In the genomic region with DNA sequence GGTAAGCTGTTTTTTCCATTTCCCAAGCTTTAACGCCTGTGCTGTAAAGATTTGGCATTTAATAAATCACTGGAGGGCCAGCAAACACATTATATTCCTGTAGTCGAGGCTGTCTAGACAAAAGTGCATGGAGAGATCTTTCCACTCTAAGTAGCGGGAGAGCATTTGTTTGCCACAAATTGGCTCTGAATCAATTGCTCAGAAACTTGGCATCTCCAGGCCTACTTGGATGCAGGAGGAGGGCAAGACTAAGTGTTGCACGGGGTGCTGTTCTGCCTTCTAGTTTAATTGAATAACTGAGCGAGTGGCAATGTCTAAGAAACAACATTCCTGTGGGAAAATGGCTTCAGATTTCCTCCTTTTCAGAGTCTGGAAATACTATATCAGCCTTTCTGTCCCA, we compare ENCODE assay signal across 12 mouse cellular contexts.
DNase-seq lines count a peak whose midpoint lies in the region.
"Had no signal": no experiment of that assay in that cellular context is flagged by ENCODE, and none has a peak within 500 bp of the region (broad histone marks: within the 10 kb centered on the region; RNA-seq: fewer than 3 reads in every experiment).

No protein-coding gene starts in this region.

- peak; percentile 75 to 84 for DNase-seq in cerebellum, postnatal 10 days
- no peak for DNase-seq in cerebellum, adult 8-10 months
- peak; percentile 9 for DNase-seq in layer of hippocampus, adult 11-12 months (ENCODE audit: low spot score)
- no peak for DNase-seq in layer of hippocampus, postnatal 25 days (ENCODE audit: extremely low spot score in 1 of 2, low spot score in 1 of 2)
- peak; percentile 79 for DNase-seq in Muller cell, postnatal 12 days (ENCODE audit: inconsistent ontology term)
- peak; percentile 7 to 53 for DNase-seq in layer of hippocampus, postnatal 14 days (ENCODE audit: low spot score in 2 of 2)
- no peak for DNase-seq in spleen, postnatal 10 days (ENCODE audit: low spot score in 2 of 2)
- no peak for DNase-seq in ovary, postnatal 36 days (ENCODE audit: low spot score)
- DNase-seq: adrenal gland, postnatal 25 days; embryo, embryonic 11 days; gastrocnemius, postnatal 25 days; spleen, adult 18-20 months had no signal

Comparison
In these comparisons a context has a peak if more than half of its experiments do, and no peak if none do; other contexts are left out.
1. DNase-seq: peak in cerebellum, postnatal 10 days (2 of 2), layer of hippocampus, adult 11-12 months (single experiment), Muller cell, postnatal 12 days (single experiment) and layer of hippocampus, postnatal 14 days (2 of 2); none in cerebellum, adult 8-10 months (single experiment), layer of hippocampus, postnatal 25 days (0 of 2), spleen, postnatal 10 days (0 of 2) and ovary, postnatal 36 days (single experiment).